ENCODE assay signal across 8 mouse cellular contexts in genomic region chr1:176834880-176835279, GRCm38 (mm10). TPM values are rescaled to one million over a fixed set of nuclear protein-coding genes. Genes with fewer than 3 reads are reported as not detected.
DNase-seq lines count a peak whose midpoint lies in the region; ATAC-seq lines count a peak whose summit lies in the region.

No protein-coding gene starts in this region.

- H3K4me3 ChIP-seq in hindbrain, embryonic 11.5 days (ENCODE audit: low read depth, low read length): no peak overlapping the region; the same call in 1 of the 2 replicates
- H3K4me3 ChIP-seq in hindbrain, embryonic 12.5 days: no peak overlapping the region
- H3K4me3 ChIP-seq in forebrain, embryonic 13.5 days: no peak overlapping the region
- H3K4me3 ChIP-seq in midbrain, embryonic 12.5 days: no peak overlapping the region

- H3K9me3 ChIP-seq in hindbrain, embryonic 11.5 days (ENCODE audit: control insufficient read depth, low read length): no peaks in the 10 kb centered on the region
- H3K9me3 ChIP-seq in hindbrain, embryonic 12.5 days (replicated peaks): no peaks in the 10 kb centered on the region
- H3K9me3 ChIP-seq in forebrain, embryonic 13.5 days (replicated peaks): no peaks in the 10 kb centered on the region
- no peaks in the 10 kb centered on the region for H3K9me3 ChIP-seq in midbrain, embryonic 12.5 days

- no peak overlapping the region for H3K9ac ChIP-seq in hindbrain, embryonic 11.5 days (ENCODE audit: low read depth, low read length)
- no peak overlapping the region for H3K9ac ChIP-seq in hindbrain, embryonic 12.5 days
- no peak overlapping the region for H3K9ac ChIP-seq in forebrain, embryonic 13.5 days
- no peak overlapping the region for H3K9ac ChIP-seq in midbrain, embryonic 12.5 days (replicated peaks)

- intact Hi-C loops in left cerebral cortex, postnatal 14 days (cut with DNase I): no loop called here

- H3K27me3 ChIP-seq in hindbrain, embryonic 11.5 days (ENCODE audit: control insufficient read depth, insufficient read depth, low read length): no peaks in the 10 kb centered on the region; the same call in 1 of the 2 replicates
- peaks cover 11% of the 10 kb centered on the region for H3K27me3 ChIP-seq in hindbrain, embryonic 12.5 days
- peaks cover 13% of the 10 kb centered on the region for H3K27me3 ChIP-seq in forebrain, embryonic 13.5 days
- H3K27me3 ChIP-seq in midbrain, embryonic 12.5 days: peaks cover 16% of the 10 kb centered on the region

- H3K4me1 ChIP-seq in hindbrain, embryonic 11.5 days (replicated peaks; ENCODE audit: control insufficient read depth, insufficient read depth, low read length): peaks cover 3% of the 10 kb centered on the region
- H3K4me1 ChIP-seq in hindbrain, embryonic 12.5 days: peaks cover 9% of the 10 kb centered on the region
- peaks cover 11% of the 10 kb centered on the region for H3K4me1 ChIP-seq in forebrain, embryonic 13.5 days
- peaks cover 8% of the 10 kb centered on the region for H3K4me1 ChIP-seq in midbrain, embryonic 12.5 days

- no peak overlapping the region for H3K4me2 ChIP-seq in hindbrain, embryonic 11.5 days (replicated peaks; ENCODE audit: low read depth, low read length)
- no peak overlapping the region for H3K4me2 ChIP-seq in hindbrain, embryonic 12.5 days (replicated peaks)
- H3K4me2 ChIP-seq in forebrain, embryonic 13.5 days: peak overlapping the region; percentile 73; the same call in 1 of the 2 replicates
- H3K4me2 ChIP-seq in midbrain, embryonic 12.5 days (replicated peaks): 0 out of 2 replicates have a peak overlapping the region, but pooled peaks have one; percentile 73

- no peaks in the 10 kb centered on the region for H3K36me3 ChIP-seq in hindbrain, embryonic 11.5 days (ENCODE audit: control insufficient read depth, insufficient read depth, low read length)
- peaks cover 4% of the 10 kb centered on the region; the same call in 1 of the 2 replicates for H3K36me3 ChIP-seq in hindbrain, embryonic 12.5 days
- H3K36me3 ChIP-seq in forebrain, embryonic 13.5 days (ENCODE audit: poor library complexity, severe bottlenecking): peaks cover 6% of the 10 kb centered on the region; the same call in 1 of the 2 replicates
- H3K36me3 ChIP-seq in midbrain, embryonic 12.5 days: no peaks in the 10 kb centered on the region

- DNase-seq in hindbrain, embryonic 11.5 days (ENCODE audit: low spot score): peak; percentile 12
- DNase-seq in R1 (ENCODE audit: low read depth, low spot score): peak; percentile 15
- DNase-seq in cerebellum, adult 8-10 months: no peak
- no peak for DNase-seq in frontal cortex, postnatal 14 days (ENCODE audit: low spot score in 2 of 2)
- DNase-seq in left cerebral cortex, postnatal 14 days (ENCODE audit: low spot score in 2 of 2): no peak

- ATAC-seq in hindbrain, embryonic 11.5 days (ENCODE audit: low FRiP score): peak; percentile 51; the same call in 1 of the 2 replicates
- ATAC-seq in hindbrain, embryonic 12.5 days (ENCODE audit: low FRiP score): no peak
- peak; percentile 53; the same call in 1 of the 2 replicates for ATAC-seq in forebrain, embryonic 13.5 days
- peak; percentile 38; the same call in 1 of the 2 replicates for ATAC-seq in midbrain, embryonic 12.5 days (ENCODE audit: low FRiP score, low read depth)

- 56% methylated on average over 6 of the region's 6 CpGs for WGBS in hindbrain, embryonic 11.5 days
- WGBS in hindbrain, embryonic 12.5 days: 46% methylated on average over 6 of the region's 6 CpGs
- WGBS in forebrain, embryonic 13.5 days: 59% methylated on average over 6 of the region's 6 CpGs
- WGBS in midbrain, embryonic 12.5 days: 57% methylated on average over 6 of the region's 6 CpGs

- H3K27ac ChIP-seq in hindbrain, embryonic 11.5 days (ENCODE audit: low read depth, low read length): no peak overlapping the region
- H3K27ac ChIP-seq in hindbrain, embryonic 12.5 days: no peak overlapping the region
- H3K27ac ChIP-seq in forebrain, embryonic 13.5 days: no peak overlapping the region
- no peak overlapping the region for H3K27ac ChIP-seq in midbrain, embryonic 12.5 days (replicated peaks)

RNA-seq across cellular contexts. Expression of gene Sdccag8, which starts 20.4 kb away (rescaled TPM):
- 23.9 and 26.7 TPM in 2 replicates for polyA plus RNA-seq in hindbrain, embryonic 11.5 days (2014; fragmentation: Nextera tagmentation; extraction: Ambion mirVana)
- 24.1 and 24.8 TPM in 2 replicates for polyA plus RNA-seq in hindbrain, embryonic 12.5 days (2016; fragmentation: Nextera tagmentation; extraction: Ambion mirVana)
- polyA plus RNA-seq in forebrain, embryonic 13.5 days (2015; fragmentation: Nextera tagmentation; extraction: Ambion mirVana): 28.8 and 29.7 TPM in 2 replicates
- polyA plus RNA-seq in midbrain, embryonic 12.5 days (2016; fragmentation: Nextera tagmentation; extraction: Ambion mirVana): 29.5 and 30.1 TPM in 2 replicates
- total RNA-seq in left cerebral cortex, postnatal 14 days (2021): 10 to 100 TPM; 10.6 to 13.6 TPM

RNA-seq across cellular contexts. Expression of gene Cep170, which starts 21.0 kb away (rescaled TPM):
- polyA plus RNA-seq in hindbrain, embryonic 11.5 days (2014; fragmentation: Nextera tagmentation; extraction: Ambion mirVana): 80.1 and 108 TPM in 2 replicates
- polyA plus RNA-seq in hindbrain, embryonic 12.5 days (2016; fragmentation: Nextera tagmentation; extraction: Ambion mirVana): 103 and 118 TPM in 2 replicates
- polyA plus RNA-seq in forebrain, embryonic 13.5 days (2015; fragmentation: Nextera tagmentation; extraction: Ambion mirVana): 100 and 114 TPM in 2 replicates
- polyA plus RNA-seq in midbrain, embryonic 12.5 days (2016; fragmentation: Nextera tagmentation; extraction: Ambion mirVana): 95.2 and 100.0 TPM in 2 replicates
- total RNA-seq in left cerebral cortex, postnatal 14 days (2021): 100 to 1,000 TPM; 125 to 130 TPM

Comparison
In these comparisons a context has a peak if more than half of its experiments do, and no peak if none do; other contexts are left out.
1. DNase-seq: peak in hindbrain, embryonic 11.5 days (single experiment) and R1 (single experiment); none in cerebellum, adult 8-10 months (single experiment), frontal cortex, postnatal 14 days (0 of 2) and left cerebral cortex, postnatal 14 days (0 of 2).
2. H3K4me2 ChIP-seq: peak in forebrain, embryonic 13.5 days (single experiment) and midbrain, embryonic 12.5 days (single experiment); none in hindbrain, embryonic 11.5 days (single experiment) and hindbrain, embryonic 12.5 days (single experiment).